Mouse (Mus musculus) ovary, postnatal 10 days (tissue): Measurements from ENCODE around the gene Inpp5b.

Source experiments
- DNase-seq: peaks from one replicate; pipeline ENCODE4 v3.0.0; 2022; ENCODE audit warnings: low spot score

Gene Inpp5b

DNA sequence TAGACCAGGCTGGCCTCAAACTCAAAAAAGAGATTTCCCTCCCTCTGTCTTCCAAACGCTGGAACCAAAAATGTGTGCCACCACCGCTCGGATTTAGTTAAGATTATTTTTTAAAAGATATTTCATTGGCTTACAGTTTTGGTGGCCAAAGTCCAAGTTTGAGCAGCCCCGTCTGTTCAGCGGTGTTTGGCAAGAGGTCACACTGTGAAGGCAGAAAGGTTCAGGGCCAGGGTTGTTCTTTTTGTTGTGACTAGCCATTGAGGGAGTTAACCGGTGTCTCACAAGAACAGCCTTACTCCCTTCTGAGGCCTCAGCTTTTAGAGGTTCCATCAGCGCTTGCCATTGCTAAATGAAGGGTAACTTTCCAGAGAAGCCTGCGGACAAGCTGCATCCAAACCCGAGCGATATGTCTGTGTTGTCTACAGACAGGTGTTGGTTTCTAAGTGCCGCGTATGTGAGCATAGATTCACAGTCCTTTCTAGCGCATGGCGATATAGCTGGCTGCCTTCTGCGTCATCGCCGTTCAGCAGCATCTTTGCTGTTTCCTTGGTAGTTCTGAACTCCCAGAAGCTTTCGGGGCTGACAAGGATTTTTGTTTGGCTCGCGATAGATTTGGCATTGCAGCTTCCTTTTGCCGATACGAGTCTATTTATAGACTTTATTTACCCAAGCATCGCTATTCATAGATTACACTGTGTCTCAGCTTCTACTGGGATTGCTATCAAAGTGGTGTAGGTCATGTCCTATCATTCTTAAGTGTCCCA lies 24.3 kb downstream of the Inpp5b start:
- no peak for DNase-seq

DNA sequence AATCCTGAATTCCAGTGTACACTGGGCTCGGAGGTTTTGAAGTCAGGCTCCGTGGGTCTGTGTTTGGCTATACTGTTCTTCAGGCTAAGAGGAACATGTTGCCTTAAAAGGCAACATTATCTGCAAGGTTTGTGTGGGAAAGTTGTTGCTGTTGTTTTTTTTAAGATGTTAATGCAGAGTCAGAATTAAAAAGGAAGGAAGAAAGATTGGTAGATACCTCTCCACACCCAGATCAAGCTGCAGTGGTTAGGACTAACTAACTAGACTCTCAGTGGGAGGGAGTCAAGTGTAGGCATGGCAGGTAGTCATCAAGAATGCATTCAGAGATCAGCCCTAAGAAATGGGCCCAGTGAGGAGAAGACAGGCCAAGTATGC lies 24.9 kb downstream of the Inpp5b start:
- no peak for DNase-seq

DNA sequence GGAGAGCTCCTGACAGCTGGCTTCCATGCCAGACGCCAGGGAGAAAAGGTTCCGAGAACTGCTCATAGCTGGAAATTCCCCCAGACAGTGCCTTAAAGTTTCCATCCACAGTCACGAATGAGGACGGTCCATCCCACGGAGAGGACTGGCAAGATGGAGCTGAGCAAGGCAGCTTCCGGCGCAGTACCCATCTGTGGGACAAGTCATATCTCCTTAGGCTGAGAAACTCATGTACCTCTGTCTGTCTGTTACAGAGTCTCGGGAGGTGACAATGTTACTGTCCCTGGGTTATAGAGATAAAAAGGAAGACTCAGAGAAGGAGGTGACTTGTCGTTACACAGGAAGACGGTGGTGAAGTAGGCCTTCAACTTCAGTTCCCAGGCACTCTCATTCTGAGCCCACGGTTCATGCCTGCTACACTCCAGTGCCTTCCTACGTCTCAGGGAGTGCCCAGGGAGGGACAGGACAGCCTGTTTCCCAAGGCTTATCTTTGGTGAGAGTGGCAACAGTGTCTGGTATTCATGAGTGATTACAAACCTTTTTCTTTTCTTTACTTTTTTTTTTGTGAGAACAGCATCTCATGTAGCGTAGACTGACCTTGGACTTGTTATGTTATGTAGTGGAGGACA lies 27.4 kb downstream of the Inpp5b start:
- no peak for DNase-seq

DNA sequence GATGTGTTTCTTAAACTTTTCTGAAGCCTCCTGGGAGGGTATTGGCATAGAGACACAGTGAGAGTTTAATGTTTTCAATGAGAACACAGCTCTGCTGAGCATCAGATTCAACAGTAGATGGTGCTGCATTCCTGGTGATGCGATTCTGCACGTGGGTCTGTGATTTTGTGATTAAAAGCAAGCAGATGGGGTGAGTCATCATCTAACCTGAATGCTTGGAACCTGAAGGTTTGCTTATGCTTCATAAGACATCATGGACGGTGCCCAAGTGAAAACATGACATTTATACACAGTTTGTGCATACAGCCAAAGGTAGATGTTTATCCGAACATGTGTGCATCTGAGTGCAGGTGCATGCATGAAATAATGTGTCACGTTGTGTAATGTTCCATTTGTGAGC lies 29.0 kb downstream of the Inpp5b start:
- no peak for DNase-seq

DNA sequence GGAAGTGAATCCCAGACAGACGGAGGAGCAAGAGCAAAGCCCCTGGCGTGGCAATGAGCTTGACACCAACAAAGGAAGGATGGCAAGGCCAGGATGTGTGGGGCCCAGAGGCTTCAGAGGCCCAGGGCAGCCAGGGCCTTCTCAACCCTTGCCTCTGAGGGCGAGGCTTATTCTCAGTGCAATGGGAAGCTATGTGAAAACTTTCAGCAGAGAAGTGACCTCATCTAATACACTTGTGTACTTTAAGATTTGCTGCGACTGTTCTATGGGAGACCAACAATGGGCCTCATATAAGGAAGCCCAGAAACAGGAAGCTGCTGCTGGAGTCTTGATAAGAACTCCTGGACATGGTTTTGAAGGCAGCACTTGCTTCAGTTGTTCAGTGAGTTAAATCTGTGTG lies 30.5 kb downstream of the Inpp5b start:
- no peak for DNase-seq

DNA sequence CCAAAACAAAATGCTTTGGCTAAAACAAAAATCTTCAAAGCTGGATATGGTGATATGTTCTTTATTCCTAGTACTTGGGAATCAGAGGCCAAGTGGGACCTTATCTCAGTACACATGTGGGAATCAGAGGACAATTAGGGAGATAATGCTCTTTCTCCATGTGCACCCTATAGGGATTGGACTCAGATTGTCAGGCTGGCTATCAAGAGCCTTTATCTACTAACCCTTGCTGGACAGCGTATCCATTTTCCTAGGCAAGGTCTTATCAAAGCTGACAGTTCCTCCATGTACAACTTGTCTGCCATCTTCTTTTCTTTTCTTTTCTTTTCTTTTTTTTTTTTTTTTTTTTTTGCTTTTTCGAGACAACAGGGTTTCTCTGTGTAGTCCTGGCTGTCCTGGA lies 31.8 kb downstream of the Inpp5b start:
- DNase-seq = no peak

DNA sequence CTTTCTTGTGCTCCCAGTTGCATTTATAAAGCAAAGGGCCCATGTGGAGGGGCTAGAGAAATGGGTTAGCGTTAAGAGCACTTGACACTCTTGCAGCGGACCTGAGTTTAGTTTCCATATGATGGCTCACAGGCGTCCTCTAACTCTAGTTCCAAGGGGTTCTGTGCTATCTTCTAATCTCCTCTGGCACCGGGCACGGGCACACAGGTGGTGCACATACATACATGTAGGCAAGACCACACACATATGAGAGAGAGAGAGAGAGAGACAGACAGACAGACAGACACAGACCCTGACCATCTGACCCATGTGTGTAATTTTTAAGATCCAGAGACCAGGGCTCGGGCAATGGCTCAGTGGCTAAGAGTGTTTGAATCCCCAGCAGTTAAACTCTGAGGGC lies 32.3 kb downstream of the Inpp5b start:
- no peak for DNase-seq

DNA sequence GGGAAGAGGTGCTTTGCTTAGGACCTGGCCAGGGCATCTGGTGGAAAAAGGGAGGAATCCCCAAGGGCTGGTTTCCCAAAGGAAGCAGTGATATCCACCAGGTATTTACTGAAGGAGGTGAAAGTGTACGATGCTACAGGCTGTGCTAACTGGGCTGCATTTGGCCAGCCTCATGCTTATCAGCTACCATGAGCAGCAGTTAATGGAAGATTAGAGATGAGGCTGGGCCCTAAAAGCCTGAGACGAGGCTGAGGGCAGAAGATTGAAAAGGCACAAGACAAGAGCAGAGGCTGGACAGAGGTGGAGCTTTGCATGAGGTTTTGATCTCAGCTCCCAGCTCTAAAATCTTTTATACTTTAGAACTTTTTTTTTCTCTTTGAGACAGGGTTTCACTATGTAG lies 32.8 kb downstream of the Inpp5b start:
- DNase-seq = no peak

DNA sequence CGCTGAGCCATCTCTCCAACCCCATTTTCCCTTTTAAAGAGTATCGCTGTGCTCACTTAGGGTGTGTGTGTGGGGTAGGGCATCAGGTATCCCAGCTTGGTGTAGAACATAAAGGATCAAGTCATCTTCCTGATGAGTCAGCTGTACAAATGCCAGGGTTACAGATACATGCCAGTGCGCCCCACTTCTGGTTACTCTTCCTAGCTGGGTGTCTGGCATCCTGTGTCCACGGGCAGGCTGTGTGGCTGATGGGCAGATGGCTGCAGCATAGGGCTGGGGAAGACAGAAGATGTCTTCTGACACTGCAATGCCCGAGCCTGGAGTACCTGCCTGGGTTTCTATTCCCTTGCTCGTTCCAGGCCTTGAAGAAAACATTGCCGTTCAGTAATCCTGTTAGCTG lies 39.7 kb downstream of the Inpp5b start:
- DNase-seq = no peak

DNA sequence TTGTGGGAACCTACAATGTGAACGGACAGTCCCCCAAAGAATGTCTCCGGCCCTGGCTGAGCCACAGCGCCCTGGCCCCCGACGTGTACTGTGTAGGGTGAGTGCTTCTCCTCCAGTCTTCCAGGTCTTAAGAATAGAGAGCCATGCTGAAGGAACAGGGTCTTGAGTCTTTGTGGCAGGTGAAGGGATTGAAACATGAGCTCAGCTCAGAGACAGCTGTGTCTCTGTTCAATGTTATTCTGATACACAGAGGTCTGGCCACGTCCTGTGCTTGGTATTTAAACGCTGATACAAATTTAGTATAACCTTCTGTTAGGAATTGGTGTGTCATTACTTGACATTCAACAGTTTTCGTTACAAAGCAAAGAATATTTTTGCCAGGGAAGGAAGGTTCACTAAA lies 40.7 kb downstream of the Inpp5b start:
- DNase-seq = no peak

DNA sequence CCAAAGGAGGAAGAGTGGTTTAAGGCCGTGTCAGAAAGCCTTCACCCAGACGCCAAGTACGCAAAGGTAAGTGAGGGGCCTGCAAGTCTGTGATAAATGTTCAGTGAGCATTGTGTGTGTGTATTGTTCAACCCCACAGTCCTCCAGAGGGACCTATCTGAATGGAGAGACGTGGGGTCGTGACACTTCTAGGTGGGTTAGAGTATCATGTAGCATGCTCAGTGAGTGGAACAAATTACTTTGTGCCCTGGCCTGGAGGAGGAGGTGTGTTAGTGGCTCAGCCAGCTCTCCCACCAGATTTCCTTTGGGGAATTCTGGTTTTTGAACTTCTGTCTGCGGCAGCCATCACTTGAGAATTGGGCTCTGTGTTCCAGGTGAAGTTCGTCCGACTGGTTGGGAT lies 42.3 kb downstream of the Inpp5b start:
- no peak for DNase-seq

DNA sequence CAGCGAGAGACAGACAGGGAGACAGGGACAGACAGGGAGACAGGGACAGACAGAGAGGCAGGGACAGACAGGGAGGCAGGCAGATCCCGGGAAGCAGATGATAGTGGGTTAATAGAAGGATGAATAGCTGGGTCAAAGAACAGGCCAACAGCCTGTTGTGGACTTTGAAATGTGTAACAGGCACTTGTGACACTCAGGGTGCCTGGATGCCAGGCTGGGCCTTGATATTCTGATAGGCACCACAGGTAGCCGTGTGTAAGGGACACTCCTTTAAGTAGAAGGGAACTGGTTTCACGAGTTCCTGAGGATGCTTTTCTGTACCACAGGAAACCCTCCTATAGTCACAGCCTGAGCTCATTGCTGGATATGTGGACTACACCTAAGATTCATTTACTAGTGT lies 48.4 kb downstream of the Inpp5b start:
- DNase-seq = no peak

DNA sequence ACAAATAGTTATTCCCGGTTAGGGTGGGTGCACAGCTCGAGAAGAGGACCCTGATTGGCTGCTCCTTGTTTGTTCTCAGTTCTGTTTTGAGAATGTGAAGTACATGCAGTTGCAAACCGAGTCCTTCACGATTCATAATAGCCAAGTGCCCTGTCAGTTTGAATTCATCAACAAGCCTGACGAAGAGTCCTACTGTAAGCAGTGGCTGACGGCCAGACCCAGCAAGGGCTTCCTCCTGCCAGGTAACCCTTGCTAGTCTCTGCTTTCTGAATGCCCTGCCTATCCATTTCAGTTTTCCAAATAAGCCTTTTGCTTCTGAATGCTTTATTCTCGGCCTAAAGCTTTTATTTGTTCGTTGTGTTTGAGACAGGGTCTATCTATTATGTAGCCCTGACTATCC lies 50.5 kb downstream of the Inpp5b start:
- no peak for DNase-seq

DNA sequence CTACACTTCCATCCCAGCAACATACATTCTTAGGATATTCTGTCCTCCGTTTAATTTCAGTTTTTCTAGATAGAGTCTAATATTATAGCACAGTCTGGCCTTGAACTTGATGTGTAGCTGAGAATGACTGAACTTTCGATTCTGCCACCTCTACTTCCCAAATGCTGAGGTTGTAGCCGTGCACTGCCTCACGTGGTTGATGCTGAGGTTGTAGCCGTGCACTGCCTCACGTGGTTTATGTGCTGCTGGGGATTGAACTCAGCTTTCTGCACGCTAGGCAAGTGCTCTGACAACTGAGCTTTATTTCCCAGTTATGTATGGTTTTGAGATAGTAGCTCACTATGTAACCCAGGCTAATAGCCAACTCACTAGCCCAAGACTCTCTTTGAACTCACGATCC lies 54.5 kb downstream of the Inpp5b start:
- no peak for DNase-seq

DNA sequence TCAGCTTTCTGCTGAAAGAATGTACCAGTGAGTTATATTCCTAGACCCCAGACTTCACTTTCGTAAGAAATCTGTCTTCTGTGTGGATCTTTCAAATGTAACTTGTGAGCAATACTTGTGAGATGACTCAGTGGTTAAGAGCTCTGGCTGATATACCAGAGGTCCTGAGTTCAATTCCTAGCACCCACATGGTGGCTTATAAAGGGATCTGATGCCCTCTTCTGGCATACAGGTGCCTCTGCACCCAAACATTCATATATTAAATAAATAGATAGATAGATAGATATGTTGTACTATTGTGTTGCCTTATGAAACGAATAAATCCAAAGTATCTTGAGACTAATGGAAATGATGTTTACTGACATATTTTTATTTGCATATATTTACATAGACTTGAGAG lies 55.3 kb downstream of the Inpp5b start:
- no peak for DNase-seq

DNA sequence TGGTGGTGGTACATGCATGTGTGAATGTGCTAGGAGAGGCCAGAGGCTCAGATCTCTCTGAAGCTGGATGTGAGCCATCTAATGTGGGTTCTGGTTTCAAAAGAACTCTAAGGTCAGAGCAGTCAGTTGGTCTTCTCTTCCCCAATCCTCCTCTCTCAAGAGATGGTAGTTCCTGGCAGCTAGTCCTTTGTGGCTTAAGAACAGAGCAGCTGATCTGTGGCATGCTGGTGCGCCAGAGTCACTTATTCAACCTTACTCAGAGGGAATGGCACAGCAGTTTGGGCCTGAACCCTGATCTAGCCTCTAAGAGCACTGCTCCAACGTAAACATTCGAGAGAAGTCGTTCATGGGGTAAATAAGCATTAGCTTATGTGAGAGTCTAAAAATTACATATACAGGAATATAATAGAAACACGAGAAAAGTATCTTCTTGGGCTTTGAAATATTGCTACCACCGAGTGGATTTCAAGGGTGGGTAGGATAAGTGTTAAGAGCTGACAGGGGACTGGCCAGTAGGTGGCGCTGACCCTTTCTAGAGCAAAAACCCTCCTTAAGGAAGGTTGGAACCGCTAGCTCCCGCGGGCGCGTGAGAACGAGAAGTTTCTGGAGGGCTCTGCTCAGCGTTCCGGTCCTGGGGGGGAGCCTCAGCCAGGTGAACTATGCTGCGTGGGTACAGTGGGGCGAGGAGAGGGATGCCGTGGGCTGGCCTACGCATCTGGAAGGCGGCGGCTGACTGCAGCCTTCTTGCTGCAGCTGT lies 60.1 kb downstream of the Inpp5b start, which contains the start of gene Mtf1:
Gene Mtf1 (plus strand): TSS at position 553 of the 757 bp plus-strand sequence.
- DNase-seq = peak; percentile 57

DNA sequence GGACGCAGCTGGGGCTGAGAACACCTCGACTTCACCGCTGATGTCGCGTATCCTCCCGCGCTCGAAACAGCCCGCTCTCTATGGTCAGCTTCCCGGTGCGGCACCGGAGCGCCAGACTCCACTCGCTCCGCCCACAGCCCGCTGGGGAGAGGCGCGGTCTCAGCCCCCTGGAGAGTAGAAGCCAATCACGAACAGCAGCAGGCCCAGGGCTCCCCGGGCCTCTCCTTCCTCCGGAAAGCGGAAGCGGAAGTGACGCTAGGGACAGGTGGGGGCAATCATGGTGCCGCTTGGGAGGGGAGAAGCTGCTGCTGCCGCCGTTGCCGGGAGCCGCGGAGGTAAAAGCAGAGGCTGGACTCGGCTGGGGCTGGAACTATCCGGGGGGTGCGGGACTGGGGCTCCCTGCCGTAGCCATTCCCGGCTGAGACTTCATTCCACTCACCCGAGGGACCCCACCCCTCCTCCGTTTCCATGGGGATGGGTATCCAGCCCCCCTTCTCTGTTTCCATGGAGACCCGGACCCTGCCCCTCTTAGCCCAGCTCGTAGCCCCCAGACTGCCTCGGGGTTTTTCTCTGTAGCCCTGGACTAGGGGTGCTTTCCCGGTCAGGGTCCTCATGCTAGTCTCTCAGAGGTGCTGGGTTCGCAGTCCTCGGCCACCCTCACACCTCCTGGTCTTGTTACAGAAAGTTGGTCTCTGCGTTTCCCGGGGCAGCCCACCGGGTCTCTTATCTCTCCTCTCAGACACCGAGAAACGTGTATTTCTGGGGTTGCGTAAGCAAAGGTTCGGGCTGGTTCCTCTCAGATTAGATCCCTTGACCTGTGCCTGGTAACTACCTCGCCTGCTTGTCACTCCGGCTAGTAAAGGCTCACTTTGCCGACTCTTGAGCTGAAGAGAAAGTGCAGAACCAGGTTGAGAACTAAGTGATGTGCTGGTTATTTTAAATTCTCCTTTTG lies 60.9 kb downstream of the Inpp5b start:
- DNase-seq = peak; percentile 91

DNA sequence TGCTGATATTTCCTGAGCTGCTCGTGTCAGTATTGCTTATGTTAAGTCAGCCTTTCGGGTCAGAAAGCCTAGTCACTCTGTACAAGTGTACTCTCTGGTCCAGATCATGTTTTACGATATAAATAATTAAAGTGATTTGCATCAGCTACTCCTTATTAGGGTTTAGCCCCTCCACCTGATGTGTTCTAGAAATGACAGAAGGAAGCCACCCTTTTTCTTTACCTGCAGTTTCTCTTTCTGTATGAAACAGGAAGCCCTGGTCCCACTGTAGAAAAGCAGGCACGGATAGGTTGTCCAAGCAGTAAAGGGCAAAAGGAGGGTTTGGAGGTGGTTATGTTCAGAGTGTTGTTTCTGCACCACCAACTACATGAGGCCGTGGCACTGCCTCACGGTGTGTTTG lies 61.8 kb downstream of the Inpp5b start:
- DNase-seq = no peak

DNA sequence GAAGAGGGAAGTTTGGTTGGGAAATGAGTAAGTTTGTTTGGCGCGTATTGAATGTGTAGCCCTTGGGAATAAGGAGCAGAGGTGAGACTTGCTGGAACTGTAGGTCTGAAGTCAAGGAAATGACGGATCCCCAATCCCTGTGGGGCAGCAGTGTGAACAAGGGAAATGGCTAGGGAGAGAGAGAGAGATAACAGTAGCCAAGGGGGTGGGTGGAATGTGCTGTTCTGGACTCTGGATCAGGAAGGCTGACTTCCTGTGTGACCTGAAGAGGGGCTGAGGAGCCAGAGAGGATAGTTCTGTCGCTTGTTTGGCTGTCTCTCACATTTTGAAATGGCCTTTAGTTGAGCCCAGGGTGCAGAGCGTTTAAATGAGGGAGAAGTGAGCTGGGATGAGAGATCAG lies 66.9 kb downstream of the Inpp5b start:
- DNase-seq = no peak

DNA sequence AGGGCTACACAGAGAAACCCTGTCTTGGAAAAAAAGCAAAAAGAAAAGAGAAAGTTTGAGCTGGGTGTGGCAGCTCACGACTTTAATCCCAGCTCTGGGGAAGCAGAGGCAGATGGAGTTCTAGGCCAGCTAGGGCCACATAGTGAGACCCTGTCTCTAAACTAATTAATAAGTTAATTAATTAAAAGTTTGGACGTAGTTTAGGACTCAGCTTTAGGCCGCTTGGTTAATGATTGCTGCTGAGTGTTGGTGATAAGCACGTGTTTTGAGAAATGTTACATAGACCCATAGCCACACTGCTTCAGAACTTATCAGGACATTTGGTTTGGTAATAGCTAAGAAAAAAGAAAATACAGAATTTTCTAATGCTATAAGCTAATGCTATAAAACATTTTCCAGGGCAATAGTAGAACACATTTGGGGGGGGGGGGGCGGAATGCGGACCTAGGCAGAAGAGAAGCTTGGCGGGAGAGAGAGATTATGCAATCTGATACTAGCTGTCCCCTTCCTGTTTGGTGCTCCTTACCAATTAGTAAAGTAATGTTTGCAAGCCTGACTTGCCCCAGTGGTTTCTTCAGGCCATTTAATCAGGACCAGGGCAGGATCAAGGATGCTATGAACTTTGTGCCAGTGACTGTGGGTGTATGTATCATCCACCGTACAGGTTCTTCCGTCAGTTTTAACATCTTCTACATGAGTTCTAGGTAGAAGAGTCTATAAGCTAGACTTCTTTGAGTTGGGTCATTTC lies 67.7 kb downstream of the Inpp5b start:
- DNase-seq = no peak

DNA sequence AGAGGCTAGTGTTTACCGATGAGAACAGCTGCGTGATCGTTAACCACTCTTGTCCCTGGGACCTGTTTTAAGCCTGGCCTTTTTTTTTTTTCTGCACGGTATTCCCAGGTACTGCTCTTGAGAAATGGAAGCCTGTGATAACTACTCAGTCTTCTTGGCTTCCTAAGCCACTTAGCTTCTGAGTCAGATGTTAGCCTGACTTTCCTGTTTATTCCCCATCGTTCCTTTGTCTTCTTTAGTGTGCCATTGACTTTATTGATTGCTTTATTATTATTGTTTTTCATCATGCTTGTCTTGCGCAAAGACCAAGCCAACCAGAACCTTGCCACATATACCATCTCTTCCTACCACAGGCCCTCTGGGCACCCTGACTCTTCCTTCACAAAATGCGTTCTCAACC lies 68.4 kb downstream of the Inpp5b start:
- no peak for DNase-seq
